15 mouse cellular contexts compared by ENCODE assay signal in genomic region chr2:64369791-64370190, GRCm38 (mm10).
DNase-seq lines count a peak whose midpoint lies in the region; ATAC-seq lines count a peak whose summit lies in the region.
"Had no signal": no experiment of that assay in that cellular context is flagged by ENCODE, and none has a peak within 500 bp of the region (broad histone marks: within the 10 kb centered on the region; RNA-seq: fewer than 3 reads in every experiment).

No protein-coding gene starts in this region.

- no peak overlapping the region for H3K9ac ChIP-seq in forebrain, embryonic 14.5 days (ENCODE audit: low read length)
- no peak overlapping the region for H3K9ac ChIP-seq in forebrain, embryonic 15.5 days (replicated peaks)
- H3K9ac ChIP-seq: embryonic facial prominence, embryonic 12.5 days; limb, embryonic 13.5 days; lung, embryonic 15.5 days had no signal

- DNase-seq in forebrain, embryonic 14.5 days (ENCODE audit: low spot score): peak; percentile 54
- DNase-seq in embryo, embryonic 11.5 days (ENCODE audit: low read depth, low spot score): peak; percentile 4
- peak; percentile 24 for DNase-seq in midbrain, embryonic 10.5 days (ENCODE audit: low spot score)
- DNase-seq in retina, embryonic 14.5 days (ENCODE audit: low spot score): peak; percentile 70
- no peak for DNase-seq in urinary bladder, postnatal 36 days (ENCODE audit: low spot score in 2 of 2)
- no peak for DNase-seq in lung, postnatal 14 days
- DNase-seq: adrenal gland, adult 2 months; heart, adult 18-20 months; kidney, adult 2 months had no signal

- 0 out of 2 replicates have a peak, but pooled peaks cover 3% of the 10 kb centered on the region for H3K4me1 ChIP-seq in forebrain, embryonic 14.5 days (ENCODE audit: control insufficient read depth, insufficient read depth, low read length)
- 0 out of 2 replicates have a peak, but pooled peaks cover 2% of the 10 kb centered on the region for H3K4me1 ChIP-seq in forebrain, embryonic 15.5 days
- peaks cover 19% of the 10 kb centered on the region for H3K4me1 ChIP-seq in midbrain, embryonic 10.5 days
- H3K4me1 ChIP-seq: embryonic facial prominence, embryonic 12.5 days; limb, embryonic 13.5 days; lung, embryonic 15.5 days had no signal

- H3K36me3 ChIP-seq in forebrain, embryonic 14.5 days (ENCODE audit: control insufficient read depth, insufficient read depth, low read length): no peaks in the 10 kb centered on the region
- H3K36me3 ChIP-seq in forebrain, embryonic 15.5 days: no peaks in the 10 kb centered on the region
- H3K36me3 ChIP-seq in midbrain, embryonic 10.5 days: no peaks in the 10 kb centered on the region
- H3K36me3 ChIP-seq: embryonic facial prominence, embryonic 12.5 days; limb, embryonic 13.5 days; lung, embryonic 15.5 days had no signal

- no peak overlapping the region for H3K4me2 ChIP-seq in forebrain, embryonic 14.5 days (ENCODE audit: low read length)
- no peak overlapping the region for H3K4me2 ChIP-seq in forebrain, embryonic 15.5 days (replicated peaks)
- H3K4me2 ChIP-seq: embryonic facial prominence, embryonic 12.5 days; limb, embryonic 13.5 days; lung, embryonic 15.5 days had no signal

- no peak overlapping the region for H3K27ac ChIP-seq in forebrain, embryonic 14.5 days (ENCODE audit: low read depth, low read length)
- no peak overlapping the region for H3K27ac ChIP-seq in forebrain, embryonic 15.5 days (replicated peaks)
- H3K27ac ChIP-seq in midbrain, embryonic 10.5 days (replicated peaks): peak overlapping the region; percentile 42; the same call in 1 of the 2 replicates
- H3K27ac ChIP-seq: embryonic facial prominence, embryonic 12.5 days; limb, embryonic 13.5 days; lung, embryonic 15.5 days had no signal

- no peak for ATAC-seq in forebrain, embryonic 14.5 days
- ATAC-seq in forebrain, embryonic 15.5 days (replicated peaks): no peak; the same call in 1 of the 2 replicates
- ATAC-seq: CD4-positive, CD25-positive, alpha-beta regulatory T cell, adult 4 months; Patski had no signal

- H3K27me3 ChIP-seq in forebrain, embryonic 14.5 days (replicated peaks; ENCODE audit: control insufficient read depth, insufficient read depth, low read length): no peaks in the 10 kb centered on the region
- H3K27me3 ChIP-seq in forebrain, embryonic 15.5 days: no peaks in the 10 kb centered on the region
- H3K27me3 ChIP-seq in midbrain, embryonic 10.5 days (ENCODE audit: low read depth, poor library complexity, severe bottlenecking): no peaks in the 10 kb centered on the region
- H3K27me3 ChIP-seq: embryonic facial prominence, embryonic 12.5 days; limb, embryonic 13.5 days; lung, embryonic 15.5 days had no signal

- H3K4me3 ChIP-seq in forebrain, embryonic 14.5 days (ENCODE audit: low read depth, low read length): no peak overlapping the region
- no peak overlapping the region for H3K4me3 ChIP-seq in forebrain, embryonic 15.5 days
- no peak overlapping the region for H3K4me3 ChIP-seq in midbrain, embryonic 10.5 days
- H3K4me3 ChIP-seq: embryonic facial prominence, embryonic 12.5 days; limb, embryonic 13.5 days; lung, embryonic 15.5 days had no signal

- H3K9me3 ChIP-seq in forebrain, embryonic 14.5 days (replicated peaks; ENCODE audit: control insufficient read depth, low read length): no peaks in the 10 kb centered on the region
- no peaks in the 10 kb centered on the region for H3K9me3 ChIP-seq in forebrain, embryonic 15.5 days
- H3K9me3 ChIP-seq in midbrain, embryonic 10.5 days (replicated peaks): no peaks in the 10 kb centered on the region
- H3K9me3 ChIP-seq: embryonic facial prominence, embryonic 12.5 days; limb, embryonic 13.5 days; lung, embryonic 15.5 days had no signal

- WGBS in forebrain, embryonic 14.5 days: 0% methylated on average over 2 of the region's 2 CpGs
- 1% methylated on average over 2 of the region's 2 CpGs for WGBS in forebrain, embryonic 15.5 days
- 12% methylated on average over 2 of the region's 2 CpGs for WGBS in midbrain, embryonic 10.5 days

Comparison
In these comparisons a context has a peak if more than half of its experiments do, and no peak if none do; other contexts are left out.
1. DNase-seq: peak in forebrain, embryonic 14.5 days (single experiment), embryo, embryonic 11.5 days (single experiment), midbrain, embryonic 10.5 days (single experiment) and retina, embryonic 14.5 days (single experiment); none in urinary bladder, postnatal 36 days (0 of 2) and lung, postnatal 14 days (single experiment).